Mouse (Mus musculus) heart, embryonic 16.5 days (tissue): ENCODE measurements around the gene Nacc2. TPM values are rescaled to one million over a fixed set of nuclear protein-coding genes. Genes with fewer than 3 reads are reported as not detected.

Source experiments
- ATAC-seq: fragments of 200-750 bp; cut with Nextera tagmentation; replicated peaks from 2 replicates; pipeline ENCODE4 v1.8.0; 2017; ENCODE audit warnings: moderate number of reproducible peaks; ENCODE audit not compliant: insufficient read depth, low FRiP score; ENCODE audit errors: extremely low read depth
- H3K27ac ChIP-seq: fragments of 300-500 bp; sonication (generic); 2 replicates; pipeline ENCODE4 v1.5.1; 2014; ENCODE audit warnings: mild to moderate bottlenecking, low read length, control low read depth, moderate library complexity
- H3K27me3 ChIP-seq: fragments of 300-500 bp; sonication (generic); 2 replicates; pipeline ENCODE4 v1.6.1; 2014; ENCODE audit warnings: low read length, mixed read lengths; ENCODE audit not compliant: control insufficient read depth, insufficient read depth
- H3K36me3 ChIP-seq: fragments of 300-500 bp; sonication (generic); 2 replicates; pipeline ENCODE4 v1.6.1; 2014; ENCODE audit not compliant: control insufficient read depth, insufficient read depth
- H3K4me1 ChIP-seq: fragments of 300-500 bp; sonication (generic); 2 replicates; pipeline ENCODE4 v1.6.1; 2014; ENCODE audit warnings: low read length, mixed read lengths; ENCODE audit not compliant: control insufficient read depth, insufficient read depth
- H3K4me2 ChIP-seq: fragments of 300-500 bp; sonication (generic); 2 replicates; pipeline ENCODE4 v1.6.1; 2014; ENCODE audit warnings: low read depth, mild to moderate bottlenecking, control low read depth, low read length
- H3K4me3 ChIP-seq: fragments of 300-500 bp; sonication (generic); 2 replicates; pipeline ENCODE4 v1.5.1; 2014; ENCODE audit warnings: mild to moderate bottlenecking, control low read depth, low read length
- H3K9ac ChIP-seq: fragments of 300-500 bp; sonication (generic); 2 replicates; pipeline ENCODE4 v1.6.1; 2014; ENCODE audit warnings: low read length, control low read depth
- H3K9me3 ChIP-seq: fragments of 300-500 bp; sonication (generic); replicated peaks from 2 replicates; pipeline ENCODE4 v1.6.1; 2016; ENCODE audit warnings: low read length; ENCODE audit not compliant: control insufficient read depth
- WGBS: fragments of 180-500 bp; shearing (Covaris S2); extraction: QIAGEN DNeasy Blood & Tissue Kit; methylation state at CpG from one replicate; pipeline ENCODE4 v1.1.7; 2014; 5-methylcytosine and 5-hydroxymethylcytosine counted together
- polyA plus RNA-seq: library from polyadenylated mRNA; unstranded; fragments of >200 nt; fragmentation: Nextera tagmentation; extraction: Ambion mirVana; gene quantifications from 2 replicates; pipeline ENCODE4 v1.2.1, GENCODE M21; 2015

Gene Nacc2
- polyA plus RNA-seq, 1 experiment from 2014 or later, result 8.0 TPM

DNA sequence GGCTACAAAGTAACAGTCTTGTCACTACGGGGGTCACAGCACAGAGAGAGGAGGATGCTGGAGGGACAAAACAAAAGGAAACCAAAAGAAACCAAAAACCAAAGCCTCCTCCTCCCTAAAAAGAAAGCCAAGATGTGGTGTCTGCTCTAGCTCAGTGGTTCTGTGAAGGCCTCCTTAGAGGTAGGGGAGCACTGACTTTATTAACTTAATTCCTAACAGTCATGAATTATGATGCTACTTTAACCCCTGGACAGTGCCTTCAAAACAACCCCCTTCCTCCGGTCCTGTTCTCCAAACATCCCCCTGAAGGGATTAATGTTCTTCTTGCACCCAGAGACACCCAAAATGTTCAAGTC lies 67.3 kb downstream of the Nacc2 start:
- no peak overlapping the region for H3K4me3 ChIP-seq
- peaks cover 3% of the 10 kb centered on the region; the same call in 1 of the 2 replicates for H3K36me3 ChIP-seq
- no peak overlapping the region for H3K9ac ChIP-seq
- no peak overlapping the region for H3K4me2 ChIP-seq
- WGBS, result 60% methylated on average over 2 of the region's 2 CpGs
- H3K27me3 ChIP-seq, result no peaks in the 10 kb centered on the region
- no peaks in the 10 kb centered on the region for H3K4me1 ChIP-seq
- H3K27ac ChIP-seq, result no peak overlapping the region
- no peaks in the 10 kb centered on the region for H3K9me3 ChIP-seq
- no peak for ATAC-seq

GRCm38 (mm10) chr2:26055046-26055746 lies 67.8 kb downstream of the Nacc2 start:
- Histone ChIP-seq H3K4me1 (no peaks in the 10 kb centered on the region), H3K9me3 (no peaks in the 10 kb centered on the region), H3K9ac (no peak overlapping the region), H3K4me3 (no peak overlapping the region), H3K27ac (no peak overlapping the region), H3K4me2 (no peak overlapping the region), H3K36me3 (peaks cover 3% of the 10 kb centered on the region; the same call in 1 of the 2 replicates), H3K27me3 (no peaks in the 10 kb centered on the region)
- 46% methylated on average over 8 of the region's 8 CpGs for WGBS
- ATAC-seq, result peak; percentile 56; the same call in 1 of the 2 replicates

- Histone ChIP-seq H3K27ac (no peak overlapping the region), H3K9me3 (no peaks in the 10 kb centered on the region), H3K4me3 (no peak overlapping the region), H3K27me3 (no peaks in the 10 kb centered on the region), H3K4me1 (no peaks in the 10 kb centered on the region), H3K36me3 (no peaks in the 10 kb centered on the region), H3K9ac (no peak overlapping the region), H3K4me2 (no peak overlapping the region)
- ATAC-seq, result no peak
- 28% methylated on average over 4 of the region's 4 CpGs for WGBS
These were observed 70.2 kb downstream of the Nacc2 start for GRCm38 (mm10) chr2:26052806-26053205.

DNA sequence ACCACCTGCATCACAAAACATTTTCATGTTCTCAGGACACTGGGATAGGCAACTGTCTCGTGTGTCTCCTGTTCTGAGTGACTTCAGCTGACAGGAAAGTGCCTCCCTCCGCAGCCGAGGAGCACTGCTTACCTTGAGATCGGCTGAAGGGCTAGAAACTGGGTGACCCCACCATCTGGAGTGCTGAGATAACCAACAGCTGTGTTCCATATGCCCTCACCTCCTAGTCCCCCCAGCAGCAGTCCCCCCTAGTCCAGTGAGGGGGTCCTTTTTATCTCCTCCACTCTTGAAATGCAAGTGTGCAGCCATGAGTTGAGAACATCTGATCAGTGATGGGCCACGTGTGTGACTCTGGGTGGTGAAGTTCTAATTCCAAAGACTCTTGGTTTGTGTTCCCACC lies 74.2 kb downstream of the Nacc2 start:
- 42% methylated on average over 5 of the region's 5 CpGs for WGBS
- Histone ChIP-seq H3K36me3 (no peaks in the 10 kb centered on the region), H3K4me3 (no peak overlapping the region), H3K27me3 (no peaks in the 10 kb centered on the region), H3K27ac (no peak overlapping the region), H3K9ac (no peak overlapping the region), H3K4me2 (no peak overlapping the region), H3K9me3 (no peaks in the 10 kb centered on the region), H3K4me1 (no peaks in the 10 kb centered on the region)
- ATAC-seq, result no peak

DNA sequence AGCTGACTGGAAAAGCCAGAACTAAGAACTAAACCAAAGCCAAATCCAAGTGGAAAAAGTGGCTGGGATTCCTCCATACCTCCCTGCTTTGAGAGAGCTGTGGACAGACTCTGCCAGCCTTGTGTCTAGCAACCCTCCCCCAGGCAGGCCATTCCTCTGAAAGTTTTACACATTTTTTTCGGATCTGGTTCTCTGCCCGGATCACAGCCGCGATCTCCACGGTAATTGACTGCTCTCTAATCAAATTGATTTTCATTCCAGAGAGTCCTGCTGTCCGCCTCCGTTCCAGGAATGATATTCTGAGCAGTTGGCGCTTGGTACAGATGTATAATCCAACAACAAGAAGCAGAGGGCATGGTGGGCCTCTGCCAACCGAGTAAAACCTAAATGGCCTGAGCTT lies 78.8 kb downstream of the Nacc2 start:
- Histone ChIP-seq H3K27me3 (no peaks in the 10 kb centered on the region), H3K27ac (no peak overlapping the region), H3K4me3 (no peak overlapping the region), H3K9me3 (no peaks in the 10 kb centered on the region), H3K36me3 (no peaks in the 10 kb centered on the region), H3K9ac (no peak overlapping the region), H3K4me2 (no peak overlapping the region), H3K4me1 (0 out of 2 replicates have a peak, but pooled peaks cover 8% of the 10 kb centered on the region)
- no peak for ATAC-seq
- WGBS, result 84% methylated on average over 9 of the region's 9 CpGs

DNA sequence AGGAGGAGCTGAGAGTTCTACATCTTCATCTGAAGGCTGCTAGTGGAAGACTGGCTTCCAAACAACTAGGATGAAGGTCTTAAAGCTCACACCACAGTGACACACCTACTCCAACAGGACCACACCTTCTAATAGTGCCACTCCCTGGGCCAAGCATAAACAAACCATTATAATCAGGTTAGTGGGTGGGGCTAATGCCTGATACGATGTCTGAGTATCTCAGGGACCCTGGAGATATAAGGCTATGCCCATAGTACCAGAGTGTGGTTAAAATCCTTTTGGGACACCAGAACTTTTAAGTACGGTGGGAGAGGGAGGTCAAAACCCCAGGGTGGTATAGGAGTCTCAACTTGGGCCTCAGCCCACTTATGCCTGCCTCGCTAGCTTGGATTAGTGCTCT lies 80.4 kb downstream of the Nacc2 start:
- H3K36me3 ChIP-seq, result no peaks in the 10 kb centered on the region
- no peak overlapping the region for H3K4me2 ChIP-seq
- H3K9me3 ChIP-seq, result no peaks in the 10 kb centered on the region
- H3K27me3 ChIP-seq, result no peaks in the 10 kb centered on the region
- H3K9ac ChIP-seq, result no peak overlapping the region
- 85% methylated on average over 3 of the region's 3 CpGs for WGBS
- H3K4me3 ChIP-seq, result no peak overlapping the region
- H3K27ac ChIP-seq, result no peak overlapping the region
- peaks cover 10% of the 10 kb centered on the region; the same call in 1 of the 2 replicates for H3K4me1 ChIP-seq
- ATAC-seq, result no peak

DNA sequence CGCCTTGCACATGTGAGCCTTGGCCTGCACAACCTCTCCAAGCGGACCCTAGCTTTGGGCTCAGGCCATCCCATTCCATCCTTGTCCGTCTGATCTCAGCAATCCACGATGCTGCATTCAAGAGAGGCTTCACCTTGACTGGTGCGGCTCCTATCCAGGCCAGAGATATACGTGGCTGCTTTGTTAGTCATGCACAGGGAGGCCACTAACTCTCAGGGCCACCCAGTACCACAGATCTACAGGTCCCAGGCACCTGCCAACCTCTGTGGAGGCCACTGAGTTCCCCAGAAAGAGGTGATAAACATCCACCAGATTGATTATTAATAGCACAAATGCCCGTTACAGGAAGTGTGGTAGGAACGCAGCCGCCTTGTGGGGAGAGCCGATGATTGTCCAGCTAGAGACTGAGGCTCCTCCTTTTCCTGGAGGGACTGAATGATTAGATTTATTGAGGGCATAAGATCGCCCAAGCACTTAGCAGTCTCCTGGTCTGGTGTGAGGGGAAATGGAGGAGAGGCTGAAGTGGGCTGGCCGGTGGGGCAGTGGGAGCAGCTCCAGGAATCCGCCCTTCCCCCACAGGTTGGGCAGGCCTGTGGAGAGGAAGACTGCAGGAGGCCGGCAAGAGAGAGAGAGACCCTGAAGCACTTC lies 81.7 kb downstream of the Nacc2 start:
- H3K4me1 ChIP-seq, result peaks cover 21% of the 10 kb centered on the region
- no peak overlapping the region for H3K27ac ChIP-seq
- no peaks in the 10 kb centered on the region for H3K36me3 ChIP-seq
- H3K9me3 ChIP-seq, result no peaks in the 10 kb centered on the region
- no peak for ATAC-seq
- no peak overlapping the region for H3K4me3 ChIP-seq
- H3K4me2 ChIP-seq, result no peak overlapping the region
- H3K9ac ChIP-seq, result no peak overlapping the region
- WGBS, result 35% methylated on average over 14 of the region's 14 CpGs
- H3K27me3 ChIP-seq, result no peaks in the 10 kb centered on the region

DNA sequence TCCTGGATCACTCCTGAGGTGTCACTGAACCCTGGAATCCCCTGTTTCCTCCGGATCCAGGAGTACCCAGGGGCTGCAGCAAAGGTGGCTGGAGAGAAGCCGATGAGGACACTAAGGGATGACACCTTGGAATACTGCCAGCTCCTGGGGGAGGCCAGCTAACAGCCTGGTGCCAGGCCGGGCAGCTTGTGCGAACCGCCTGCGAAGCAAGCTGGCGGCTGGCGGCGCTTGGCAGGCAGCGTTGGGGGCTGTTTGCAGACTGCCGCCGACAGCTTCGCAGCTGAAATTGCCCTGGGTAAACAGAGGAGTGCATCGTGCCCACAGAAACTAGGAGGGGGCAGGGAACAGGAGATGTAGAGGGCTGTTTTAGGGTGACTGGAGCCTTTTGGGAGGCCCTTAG lies 83.1 kb downstream of the Nacc2 start:
- H3K27me3 ChIP-seq, result no peaks in the 10 kb centered on the region
- H3K4me2 ChIP-seq, result no peak overlapping the region
- no peak overlapping the region for H3K9ac ChIP-seq
- H3K36me3 ChIP-seq, result no peaks in the 10 kb centered on the region
- H3K4me3 ChIP-seq, result no peak overlapping the region
- WGBS, result 55% methylated on average over 14 of the region's 14 CpGs
- H3K27ac ChIP-seq, result no peak overlapping the region
- no peaks in the 10 kb centered on the region for H3K9me3 ChIP-seq
- ATAC-seq, result no peak
- H3K4me1 ChIP-seq, result peaks cover 21% of the 10 kb centered on the region

DNA sequence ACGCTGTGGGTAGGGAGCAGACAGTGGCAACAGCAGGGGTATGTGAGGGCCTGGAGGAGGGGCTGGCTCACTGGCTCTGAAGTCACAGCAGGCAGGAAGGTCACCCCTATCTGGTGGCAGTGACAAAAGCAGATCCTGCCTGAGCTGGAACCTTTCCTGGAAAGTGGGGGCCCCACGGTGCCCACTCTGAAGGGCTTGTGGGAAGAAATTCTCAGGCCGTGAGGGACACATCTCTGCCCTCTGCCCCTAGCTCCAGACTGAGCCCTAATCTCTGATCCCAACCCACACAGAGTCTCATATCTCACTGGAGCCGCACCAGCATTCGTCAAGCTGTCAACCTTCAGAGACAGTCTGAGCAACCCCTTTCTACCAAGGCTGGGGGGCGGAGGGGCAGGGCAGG lies 85.6 kb downstream of the Nacc2 start:
- ATAC-seq, result peak; percentile 67
- Histone ChIP-seq H3K36me3 (no peaks in the 10 kb centered on the region), H3K4me2 (peak overlapping the region; percentile 8; the same call in 1 of the 2 replicates), H3K4me1 (peaks cover 21% of the 10 kb centered on the region), H3K27me3 (no peaks in the 10 kb centered on the region), H3K27ac (peak overlapping the region; percentile 51), H3K4me3 (no peak overlapping the region), H3K9me3 (no peaks in the 10 kb centered on the region), H3K9ac (peak overlapping the region; percentile 48)
- 15% methylated on average over 6 of the region's 6 CpGs for WGBS
